Mouse (Mus musculus): ENCODE data around the gene Clp1.

Clp1 gene

GRCm38 (mm10) chr2:84738271-84738911 lies 11.2 kb upstream of the Clp1 start:
- in situ Hi-C loops (cut with MboI, MseI) = no loop called here

GRCm38 (mm10) chr2:84737451-84737925 lies 10.3 kb upstream of the Clp1 start:
- in situ Hi-C loops (cut with MboI, MseI) = no loop called here

- in situ Hi-C loops (cut with MboI, MseI) = no loop called here
These were observed 9.4 kb upstream of the Clp1 start for GRCm38 (mm10) chr2:84736312-84737161.

GRCm38 (mm10) chr2:84735346-84735920 lies 8.3 kb upstream of the Clp1 start:
- in situ Hi-C loops (cut with MboI, MseI) = no loop called here

GRCm38 (mm10) chr2:84734919-84735318 lies 7.8 kb upstream of the Clp1 start:
- in situ Hi-C loops (cut with MboI, MseI) = no loop called here

GRCm38 (mm10) chr2:84734351-84734864 lies 7.3 kb upstream of the Clp1 start:
- in situ Hi-C loops (cut with MboI, MseI) = no loop called here

GRCm38 (mm10) chr2:84733579-84734300 lies 6.6 kb upstream of the Clp1 start, which contains the start of gene Ypel4:
Gene Ypel4, plus strand, starts transcription at chr2:84734058.
- in situ Hi-C loops (cut with MboI, MseI) = no loop called here

GRCm38 (mm10) chr2:84732394-84732793 lies 5.2 kb upstream of the Clp1 start:
- in situ Hi-C loops (cut with MboI, MseI) = no loop called here

- in situ Hi-C loops (cut with MboI, MseI) = no loop called here
These were observed 4.1 kb upstream of the Clp1 start for GRCm38 (mm10) chr2:84731206-84731605.

GRCm38 (mm10) chr2:84728191-84728590 lies 1.0 kb upstream of the Clp1 start:
- in situ Hi-C loops (cut with MboI, MseI) = loop anchor here (5.0 kb wide), 1 partner anchor 314 kb away; no protein-coding TSS in a partner anchor

- in situ Hi-C loops (cut with MboI, MseI) = loop anchor here (5.0 kb wide), 1 partner anchor 316 kb away; no protein-coding TSS in a partner anchor
These were observed 434 bp downstream of the Clp1 start for GRCm38 (mm10) chr2:84726716-84727115.

GRCm38 (mm10) chr2:84725770-84726169 lies 1.4 kb downstream of the Clp1 start:
- in situ Hi-C loops (cut with MboI, MseI) = loop anchor here (5.0 kb wide), 1 partner anchor 317 kb away; no protein-coding TSS in a partner anchor

- in situ Hi-C loops (cut with MboI, MseI) = no loop called here
These were observed 3.3 kb downstream of the Clp1 start for GRCm38 (mm10) chr2:84723856-84724255.

GRCm38 (mm10) chr2:84721182-84721581 lies 6.0 kb downstream of the Clp1 start:
- in situ Hi-C loops (cut with MboI, MseI) = no loop called here

- in situ Hi-C loops (cut with MboI, MseI) = no loop called here
These were observed 6.4 kb downstream of the Clp1 start for GRCm38 (mm10) chr2:84720718-84721117.

- in situ Hi-C loops (cut with MboI, MseI) = no loop called here
These were observed 9.8 kb downstream of the Clp1 start for GRCm38 (mm10) chr2:84717357-84717756.

- in situ Hi-C loops (cut with MboI, MseI) = no loop called here
These were observed 10.5 kb downstream of the Clp1 start for GRCm38 (mm10) chr2:84716423-84717355.

GRCm38 (mm10) chr2:84715562-84716361 lies 11.4 kb downstream of the Clp1 start:
- in situ Hi-C loops (cut with MboI, MseI) = no loop called here

Data from regulatory T cell (primary cell).